ENCODE assay signal across 8 mouse cellular contexts in genomic region chr12:110845131-110845880, GRCm38 (mm10). TPM values are rescaled to one million over a fixed set of nuclear protein-coding genes. Genes with fewer than 3 reads are reported as not detected.
DNase-seq lines count a peak whose midpoint lies in the region; ATAC-seq lines count a peak whose summit lies in the region.

No protein-coding gene starts in this region.

- DNase-seq in ZHBTc4 (ENCODE audit: low read depth, low spot score), result peak; percentile 97
- peak; percentile 96 for DNase-seq in embryo, embryonic 10 days (ENCODE audit: low spot score)
- DNase-seq in gastrocnemius, postnatal 10 days, result peak; percentile 85
- peak; percentile 79 for DNase-seq in induced T-regulatory cell, adult 2 months (ENCODE audit: low read depth)
- peak; percentile 77 to 91 for DNase-seq in left cerebral cortex, postnatal 10 days (ENCODE audit: extremely low spot score in 1 of 2, low spot score in 2 of 2)
- peak; percentile 77 for DNase-seq in right cerebral cortex, postnatal 25 days
- peak; percentile 99 for DNase-seq in yolk sac, embryonic 10.5 days (ENCODE audit: low spot score)

- peak; percentile 80 for ATAC-seq in megakaryocyte-erythroid progenitor cell, adult 5-6 weeks (replicated peaks; ENCODE audit: low FRiP score, low TSS enrichment, poor library complexity, severe bottlenecking)

- intact Hi-C loops in left cerebral cortex, postnatal 10 days (cut with DNase I), result no loop called here

RNA-seq across cellular contexts. Expression of gene Mok, which starts 4.6 kb away (rescaled TPM):
- total RNA-seq in gastrocnemius, postnatal 10 days (2021), result under 1 TPM; 0.21 to 0.25 TPM
- total RNA-seq in left cerebral cortex, postnatal 10 days (2021), result 10 to 100 TPM; 11.9 to 13.5 TPM
- total RNA-seq in megakaryocyte-erythroid progenitor cell, adult 5-6 weeks (2014; fragmentation: Nextera tagmentation), result 0.42 and 0.67 TPM in 2 replicates
- total RNA-seq in megakaryocyte-erythroid progenitor cell, adult 5-6 weeks (2017), result 0.05 TPM in 1 of 2 replicates, not detected in the other

RNA-seq across cellular contexts. Expression of gene Zfp839, which starts 4.7 kb away (rescaled TPM):
- 1 to 10 TPM; 5.0 to 6.4 TPM for total RNA-seq in gastrocnemius, postnatal 10 days (2021)
- total RNA-seq in left cerebral cortex, postnatal 10 days (2021), result 1 to 10 TPM; 8.6 to 8.9 TPM
- total RNA-seq in megakaryocyte-erythroid progenitor cell, adult 5-6 weeks (2014; fragmentation: Nextera tagmentation), result 5.9 and 6.6 TPM in 2 replicates
- total RNA-seq in megakaryocyte-erythroid progenitor cell, adult 5-6 weeks (2017), result 3.8 and 5.4 TPM in 2 replicates

RNA-seq across cellular contexts. Expression of gene Cinp, which starts 43.6 kb away (rescaled TPM):
- total RNA-seq in gastrocnemius, postnatal 10 days (2021), result 10 to 100 TPM; 33.0 to 34.6 TPM
- 100 to 1,000 TPM in 1 of 2 experiments, 10 to 100 TPM in 1; 89.1 to 106 TPM for total RNA-seq in left cerebral cortex, postnatal 10 days (2021)
- total RNA-seq in megakaryocyte-erythroid progenitor cell, adult 5-6 weeks (2014; fragmentation: Nextera tagmentation), result 71.9 and 72.2 TPM in 2 replicates
- total RNA-seq in megakaryocyte-erythroid progenitor cell, adult 5-6 weeks (2017), result 138 and 161 TPM in 2 replicates

RNA-seq across cellular contexts. Expression of gene Tecpr2, which starts 43.8 kb away (rescaled TPM):
- 1 to 10 TPM; 2.6 to 3.3 TPM for total RNA-seq in gastrocnemius, postnatal 10 days (2021)
- 10 to 100 TPM; 35.1 to 36.2 TPM for total RNA-seq in left cerebral cortex, postnatal 10 days (2021)
- total RNA-seq in megakaryocyte-erythroid progenitor cell, adult 5-6 weeks (2014; fragmentation: Nextera tagmentation), result 4.5 and 5.7 TPM in 2 replicates
- 3.7 and 5.5 TPM in 2 replicates for total RNA-seq in megakaryocyte-erythroid progenitor cell, adult 5-6 weeks (2017)

Comparison
In these comparisons a context has a peak if more than half of its experiments do, and no peak if none do; other contexts are left out.
1. Peak in every context shown above with its lines: DNase-seq and ATAC-seq.
2. RNA of gene Mok, which starts 4.6 kb away (total RNA-seq): 11.9 to 13.5 TPM in left cerebral cortex, postnatal 10 days; 0.05 to 0.67 TPM in megakaryocyte-erythroid progenitor cell, adult 5-6 weeks and 0.21 to 0.25 TPM in gastrocnemius, postnatal 10 days; every median in the first group is over 4 times any median in the second.